Mouse (Mus musculus) B cell, adult 2 months (primary cell): ENCODE measurements at regions not wholly inside any gene's neighbourhood (a gene's known extent, or its start where the extent isn't known, plus 50 kb on each side); places are given as distances from the start of the nearest gene placed in this dataset.
"Not testable (repeated sequence)": the region's sequence is repeated elsewhere in the genome, so short reads cannot be mapped to it uniquely, and the experiment has no call there.

ENCODE experiments used
- DNase-seq, 2 experiments: peaks; one replicate each; pipeline ENCODE4 v3.0.0; 2022

DNA sequence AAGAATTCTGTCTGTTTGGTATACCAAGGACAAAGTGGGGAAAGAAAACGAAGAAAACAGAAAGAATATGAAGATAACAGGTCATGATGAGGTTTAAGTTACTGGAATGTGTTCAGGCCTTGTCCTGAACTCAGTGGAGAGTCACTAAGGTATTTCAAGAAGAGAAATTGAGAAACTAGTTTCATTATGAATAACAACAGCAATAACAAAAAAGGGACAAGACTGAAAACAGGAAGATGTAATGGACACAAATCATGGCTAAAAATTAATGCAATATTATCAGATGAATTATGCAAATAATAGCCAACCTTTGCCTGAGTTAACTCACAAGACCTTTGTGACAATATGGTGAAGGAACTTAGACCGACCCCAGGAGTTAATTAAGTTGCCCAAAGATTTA is 530.2 kb upstream of the 2610301B20Rik start:
- DNase-seq: no peak

DNA sequence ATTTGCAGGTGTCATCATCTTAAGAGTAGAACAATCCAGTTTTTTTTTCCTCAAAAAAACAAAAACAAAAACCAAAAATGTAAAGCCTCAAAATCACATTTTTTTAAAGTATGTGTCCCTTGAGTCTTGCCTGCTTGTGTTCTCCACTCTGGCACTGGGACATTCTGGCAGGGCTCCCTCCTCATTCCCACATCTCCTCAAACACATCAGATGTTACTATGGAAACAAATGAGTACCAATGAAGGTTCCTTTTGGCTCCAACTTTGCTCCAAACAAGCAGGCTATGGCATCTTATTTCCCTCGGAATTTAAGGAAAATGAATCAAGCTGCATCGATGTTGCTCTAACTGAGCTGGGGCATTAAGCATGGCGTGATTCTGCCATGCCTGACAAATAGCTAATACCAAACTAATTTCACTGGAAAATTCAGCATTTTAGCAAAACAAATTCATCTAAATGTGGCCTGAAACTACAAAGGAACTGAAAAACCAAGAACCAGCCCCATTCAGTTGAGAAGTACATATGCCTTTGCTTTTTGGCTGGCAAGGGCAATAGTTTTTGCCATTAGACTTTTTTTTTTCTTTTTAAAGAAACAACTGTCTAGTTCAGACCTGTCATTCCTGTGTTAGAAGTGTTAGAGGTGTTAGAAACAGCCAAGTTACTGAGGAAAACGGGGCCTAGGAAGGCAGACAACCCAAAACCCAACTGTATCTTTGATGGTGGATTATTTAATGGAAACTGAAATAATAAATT is 522.2 kb upstream of the 2610301B20Rik start:
- DNase-seq: no peak

GRCm38 (mm10) chr4:10357572-10357971 is 516.7 kb upstream of the 2610301B20Rik start:
- no peak for DNase-seq

DNA sequence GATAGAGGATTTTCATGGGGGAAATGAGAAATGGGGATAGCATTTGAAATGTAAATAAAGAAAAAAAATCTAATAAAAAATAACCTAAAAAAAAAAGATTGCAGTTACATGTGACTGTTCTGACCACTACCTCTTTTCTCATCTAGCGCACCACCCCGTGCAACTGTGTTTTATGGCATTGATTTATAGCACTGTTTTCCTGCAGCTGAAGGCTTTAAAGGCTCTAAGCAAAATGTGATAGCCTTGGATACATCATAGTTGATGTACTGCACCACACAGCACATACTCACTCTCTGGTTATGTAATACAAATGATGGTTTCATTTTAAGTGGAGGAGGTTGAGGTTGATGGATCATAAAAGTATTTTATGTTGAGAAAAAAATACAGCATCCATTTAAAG is 484.5 kb upstream of the 2610301B20Rik start:
- no peak for DNase-seq

DNA sequence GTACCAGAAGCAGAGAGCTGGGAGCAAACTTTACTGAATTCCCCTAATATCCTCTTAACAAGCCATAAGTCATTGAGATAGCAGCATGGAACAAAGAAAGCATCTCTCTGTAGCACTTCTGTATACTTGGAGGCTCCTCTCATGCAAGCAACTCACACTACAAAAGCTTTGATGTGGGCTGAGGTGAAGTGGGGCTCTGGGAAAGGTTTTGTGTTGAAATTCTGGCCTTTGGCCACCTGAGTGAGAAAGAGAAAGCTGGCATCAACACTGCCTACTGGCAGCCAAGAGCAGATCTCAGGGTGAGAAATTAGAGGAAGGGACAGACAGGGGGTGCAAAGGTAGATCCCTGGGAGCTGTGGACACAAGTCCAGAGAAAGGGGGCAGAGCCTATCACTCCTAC is 477.0 kb upstream of the 2610301B20Rik start:
- DNase-seq: no peak

GRCm38 (mm10) chr4:10398075-10398474 is 476.2 kb upstream of the 2610301B20Rik start:
- DNase-seq: no peak

DNA sequence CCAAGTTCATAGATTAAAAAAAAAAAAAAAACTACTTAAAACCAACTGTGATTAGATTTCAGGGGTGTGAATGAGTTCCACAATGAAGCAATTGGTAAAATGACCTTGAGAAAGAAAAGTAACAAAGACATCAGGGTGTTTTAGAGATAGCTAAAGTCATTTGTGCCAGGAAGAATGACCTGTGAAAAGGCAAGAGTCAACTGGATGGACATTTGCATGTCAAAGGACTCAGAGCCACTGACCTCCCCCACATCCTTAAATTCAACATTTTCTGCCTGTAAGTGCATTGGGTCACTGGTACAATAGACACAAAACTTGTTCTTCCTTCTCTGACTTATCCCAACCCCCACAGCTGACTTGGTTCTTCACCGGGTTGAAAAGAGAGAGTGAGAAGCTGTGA is 474.6 kb upstream of the 2610301B20Rik start:
- DNase-seq: no peak

DNA sequence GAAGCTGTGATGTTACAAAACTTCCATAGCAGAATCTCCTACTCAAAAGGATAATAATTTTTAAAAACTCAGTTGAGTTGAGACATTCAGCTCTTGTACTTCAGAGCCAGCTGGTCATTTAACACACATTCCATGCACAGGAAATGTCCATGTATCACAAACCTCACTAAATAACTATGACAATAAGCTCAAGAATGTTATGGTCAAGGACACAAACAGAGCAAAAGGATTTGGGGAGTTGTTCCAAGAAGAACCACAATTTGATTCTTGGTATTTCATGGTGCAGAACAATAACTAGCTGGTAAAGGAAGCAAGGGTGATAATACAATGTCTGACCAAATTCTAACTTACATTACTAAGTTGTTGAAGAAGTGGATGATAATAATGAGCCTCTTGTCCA is 471.4 kb upstream of the 2610301B20Rik start:
- DNase-seq: no peak

DNA sequence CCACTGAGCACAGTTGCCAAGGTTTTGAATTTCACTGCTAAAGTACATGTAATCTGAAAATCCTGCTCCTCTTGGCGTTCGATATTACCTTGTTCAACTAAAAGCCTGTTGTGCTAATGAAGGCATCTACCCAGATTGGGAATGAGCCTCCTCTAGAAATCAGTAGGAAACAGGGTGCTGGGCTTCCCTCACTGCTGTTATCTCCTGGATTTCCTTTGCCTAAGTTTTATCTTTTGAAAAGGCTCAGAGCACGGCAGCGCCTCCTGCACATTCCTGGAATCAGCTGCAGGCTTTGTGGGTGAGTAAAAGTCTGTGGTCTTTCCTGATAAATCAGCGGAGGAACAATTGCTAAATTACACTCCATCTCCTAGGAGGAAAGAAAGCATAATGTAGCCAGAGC is 469.9 kb upstream of the 2610301B20Rik start:
- DNase-seq: no peak

GRCm38 (mm10) chr4:10405102-10405501 is 469.2 kb upstream of the 2610301B20Rik start:
- DNase-seq: no peak

DNA sequence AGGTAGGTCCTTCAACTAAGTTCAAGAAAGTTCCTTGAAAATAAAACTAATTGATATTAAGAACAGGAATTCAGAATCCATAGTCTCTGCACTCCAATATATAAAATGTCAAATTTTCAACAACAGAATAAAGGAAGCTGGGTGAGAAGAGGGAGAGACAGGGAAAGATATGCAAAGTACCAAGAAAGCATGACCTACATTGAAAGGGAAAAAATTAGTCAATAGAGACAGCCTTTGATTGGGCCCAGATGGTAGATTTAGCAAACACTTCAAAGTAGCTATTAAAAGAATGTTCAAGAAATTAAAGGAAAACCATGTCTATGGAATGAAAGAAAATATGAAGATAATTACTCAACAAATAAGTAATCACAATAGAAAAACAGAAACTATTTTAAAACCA is 460.0 kb upstream of the 2610301B20Rik start:
- no peak for DNase-seq

DNA sequence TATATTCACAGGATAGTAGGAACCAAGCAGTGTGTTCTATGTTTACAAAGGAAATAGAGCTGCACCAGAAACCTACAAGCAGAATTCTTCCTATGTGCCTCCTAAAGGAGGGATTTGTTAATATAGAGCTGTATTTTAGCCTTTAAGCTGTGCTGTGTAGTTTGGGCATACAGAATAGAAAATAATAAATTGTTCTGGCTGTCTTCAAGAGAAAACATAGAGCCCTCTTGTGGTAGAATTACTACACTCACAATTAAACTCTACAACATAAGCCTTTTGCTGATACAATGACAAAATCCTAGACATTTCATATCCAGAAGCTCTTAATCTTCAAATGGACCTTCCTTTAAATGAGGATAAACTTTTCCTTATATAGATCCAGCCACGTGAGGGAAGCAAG is 452.9 kb upstream of the 2610301B20Rik start:
- DNase-seq: no peak

GRCm38 (mm10) chr4:10434438-10434837 is 439.9 kb upstream of the 2610301B20Rik start:
- DNase-seq: no peak

DNA sequence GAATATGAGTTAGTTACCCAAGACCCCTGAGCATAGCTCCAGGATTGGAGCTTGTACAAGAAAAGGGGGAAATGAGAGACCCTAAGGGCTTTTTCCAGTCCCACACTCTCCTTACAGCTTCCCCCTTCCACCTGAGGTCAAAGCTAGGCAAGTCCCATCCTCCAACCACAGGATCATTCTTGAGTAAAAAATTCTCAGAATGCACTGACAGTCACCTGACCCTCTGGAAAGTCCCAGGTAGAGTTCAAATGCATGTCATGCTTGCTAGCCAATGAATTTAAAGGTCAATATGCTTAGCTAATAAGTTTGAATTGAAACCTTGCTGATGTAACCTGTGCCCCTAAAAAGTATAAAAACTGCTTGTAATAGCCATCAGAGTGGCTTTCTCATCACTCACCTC is 434.4 kb upstream of the 2610301B20Rik start:
- DNase-seq: not testable (repeated sequence)

- DNase-seq: no peak
Measured at GRCm38 (mm10) chr4:10459603-10460002, 414.7 kb upstream of the 2610301B20Rik start.

DNA sequence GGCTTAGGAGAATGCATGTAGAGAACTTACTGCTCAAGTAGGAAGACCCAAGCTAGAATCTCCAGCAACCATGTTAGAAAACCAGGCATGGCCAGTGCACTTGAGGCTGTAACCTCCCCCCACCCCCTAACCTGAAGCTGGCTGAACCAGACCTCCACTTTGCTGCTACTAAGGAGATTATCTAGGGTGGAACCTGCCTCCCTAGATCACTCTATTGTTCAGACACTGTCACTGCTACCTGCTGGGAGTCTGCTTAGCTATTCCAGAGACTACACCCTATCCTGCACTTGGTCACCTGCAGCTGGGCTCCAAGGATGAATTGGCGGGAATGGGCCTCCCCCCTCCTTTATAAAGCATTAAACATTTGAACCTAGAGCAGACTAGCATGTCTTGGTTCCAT is 393.4 kb upstream of the 2610301B20Rik start:
- no peak for DNase-seq

DNA sequence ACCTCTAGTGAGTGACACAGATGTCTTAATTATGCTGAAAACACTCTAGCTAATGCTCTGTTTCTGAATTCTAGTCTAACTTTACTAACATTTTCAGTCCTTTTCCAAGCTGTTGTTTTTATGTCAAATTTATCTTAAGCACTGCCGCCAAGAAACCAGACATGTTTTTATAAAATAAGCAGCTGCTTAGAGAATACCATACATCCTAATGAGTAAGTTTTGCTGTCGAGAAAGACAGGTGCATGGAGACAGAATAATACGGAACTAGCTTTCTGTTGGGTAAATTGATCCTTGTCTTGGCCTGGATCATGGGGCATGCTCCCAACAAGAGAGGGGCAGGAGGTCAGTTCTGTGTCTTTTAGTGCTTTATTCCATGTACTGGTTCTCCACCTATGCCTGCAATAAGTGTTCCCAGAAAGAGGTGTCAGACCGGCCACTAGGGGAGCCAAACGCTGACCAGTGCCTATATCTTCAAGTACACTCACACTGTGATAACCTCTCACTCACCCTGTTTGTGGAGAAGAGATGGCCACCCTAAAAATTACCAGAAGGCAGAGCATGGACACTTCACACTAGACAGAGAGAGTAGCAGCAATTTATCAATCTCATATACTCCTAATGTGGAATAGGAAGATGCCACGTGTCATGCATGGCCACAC is 366.0 kb upstream of the 2610301B20Rik start:
- DNase-seq: no peak

DNA sequence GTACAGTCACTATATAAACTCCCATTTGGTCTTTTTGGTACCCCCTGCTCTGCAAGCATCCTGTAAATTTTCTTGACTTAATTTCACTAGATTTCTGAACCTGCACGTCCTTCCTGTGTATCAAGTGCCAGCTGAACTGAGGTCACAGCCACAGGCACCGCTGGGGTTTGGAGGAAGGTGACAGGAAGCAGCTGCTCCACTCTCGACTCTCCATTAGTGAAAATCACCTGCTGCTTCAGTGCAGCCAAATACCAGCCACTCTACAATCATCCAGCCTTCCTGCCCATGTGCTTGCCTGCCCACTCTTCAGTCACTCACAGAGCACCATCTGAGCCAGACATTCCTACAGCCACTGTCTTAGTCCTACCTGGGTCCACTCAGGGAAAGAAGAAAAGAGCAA is 364.3 kb upstream of the 2610301B20Rik start:
- DNase-seq: no peak

DNA sequence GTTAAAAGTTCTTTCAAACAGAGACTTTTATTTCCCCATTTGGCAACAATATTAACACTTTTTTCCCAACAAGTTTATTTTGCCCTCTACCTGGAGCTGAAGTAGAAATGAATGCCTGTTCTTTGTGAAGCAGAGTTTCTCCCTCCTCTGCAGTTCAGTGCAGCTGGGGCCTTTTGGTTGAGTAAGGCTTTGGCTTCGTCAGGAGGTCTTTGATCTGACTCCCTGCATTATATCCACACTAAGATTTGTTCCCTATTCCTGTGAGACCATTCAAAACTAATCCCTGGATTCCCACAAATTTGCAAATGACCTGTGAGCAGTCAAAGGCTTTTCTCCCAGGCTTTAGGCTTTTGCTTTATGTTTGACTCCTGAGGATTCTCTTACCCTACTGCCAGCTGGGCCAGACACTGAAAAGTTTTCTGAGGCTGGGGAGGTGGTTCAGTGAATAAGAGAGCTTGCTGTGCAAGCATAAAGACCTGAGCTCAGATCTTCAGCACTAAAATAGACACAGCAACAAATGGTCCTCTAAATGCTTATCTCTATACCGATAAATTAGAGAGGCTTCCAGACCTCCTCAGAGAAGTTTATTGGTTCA is 323.5 kb upstream of the 2610301B20Rik start:
- DNase-seq: no peak

DNA sequence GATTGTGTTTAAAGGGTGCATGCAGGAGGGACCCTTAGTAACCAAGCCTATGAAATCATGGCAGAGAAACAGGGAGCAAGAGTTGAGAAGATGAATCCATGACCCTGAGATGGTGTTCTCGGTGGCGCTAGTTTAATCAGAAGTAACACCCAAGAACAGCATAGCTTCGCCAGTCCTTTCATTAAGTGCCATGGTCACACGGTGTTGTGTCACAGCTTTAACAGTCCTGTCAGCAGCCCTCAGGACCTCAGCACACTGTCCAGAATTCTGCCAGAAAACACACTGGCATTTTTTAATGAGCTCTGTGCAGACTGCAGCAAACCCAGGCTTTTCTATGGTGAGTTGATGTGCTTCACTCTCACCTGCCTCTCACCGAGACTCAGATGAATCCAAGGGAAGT is 320.6 kb upstream of the 2610301B20Rik start:
- DNase-seq: no peak

GRCm38 (mm10) chr4:10560078-10560477 is 314.2 kb upstream of the 2610301B20Rik start:
- no peak for DNase-seq

DNA sequence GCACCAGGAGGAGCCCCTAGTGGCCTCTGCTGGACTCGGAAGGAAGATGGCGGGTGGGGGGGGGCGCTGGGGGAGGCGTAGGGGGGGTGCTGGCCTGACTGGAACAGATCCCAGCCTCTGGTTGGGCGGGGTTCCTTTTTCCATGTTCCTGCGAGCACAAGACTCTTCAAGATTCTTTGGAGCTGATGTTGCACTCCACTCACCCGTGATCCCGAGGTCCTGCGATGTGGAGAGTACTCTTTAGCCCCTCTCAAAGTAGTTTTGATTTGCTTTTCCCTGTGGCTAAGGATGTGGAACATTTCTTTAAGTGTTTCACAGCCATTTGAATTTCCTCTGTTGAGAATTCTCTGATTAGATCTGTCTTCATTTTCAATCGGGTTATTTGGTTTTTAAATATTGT is 269.8 kb upstream of the 2610301B20Rik start:
- DNase-seq: no peak

- DNase-seq: no peak
Measured at GRCm38 (mm10) chr4:10607855-10608576, 266.3 kb upstream of the 2610301B20Rik start.

- DNase-seq: no peak
Measured at GRCm38 (mm10) chr4:10610784-10611183, 263.5 kb upstream of the 2610301B20Rik start.
